Mouse (Mus musculus) cerebellum, adult 2 months (tissue): ENCODE measurements around the gene Tmem233.

Source experiments
- CTCF ChIP-seq: fragments of 200-500 bp; IDR thresholded peaks from 2 replicates; pipeline ENCODE4 v1.5.1; 2011; ENCODE audit warnings: low read depth, mild to moderate bottlenecking, control low read depth, low read length, moderate library complexity, borderline replicate concordance; ENCODE audit not compliant: insufficient read depth
- POLR2A ChIP-seq: fragments of 200-500 bp; IDR thresholded peaks from 2 replicates; pipeline ENCODE4 v1.6.1; 2011; ENCODE audit warnings: low read length, control low read depth, borderline replicate concordance; ENCODE audit not compliant: insufficient read depth

DNA sequence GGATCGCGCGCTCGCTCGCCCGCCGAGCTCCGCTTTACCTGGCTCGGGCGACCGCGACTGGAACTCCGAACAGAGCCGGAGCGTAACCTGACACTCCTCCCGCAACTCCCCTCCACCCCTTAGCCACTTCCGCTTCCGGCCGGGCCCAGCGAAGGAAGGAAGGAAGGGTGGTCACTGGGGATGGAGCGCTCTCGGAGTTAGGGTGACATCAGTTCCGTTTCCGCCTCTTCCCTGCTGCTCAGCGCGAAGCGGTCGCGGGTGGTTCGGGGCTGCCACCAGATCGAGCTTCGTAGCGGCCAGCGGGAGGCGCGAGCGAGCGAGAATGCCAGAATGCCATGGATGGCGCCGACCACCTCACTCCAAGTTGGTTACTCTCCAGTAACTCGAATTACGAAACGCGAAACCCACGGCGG, 58.7 kb downstream of the Tmem233 start, which contains the start of gene Prkab1:
- TF ChIP-seq CTCF = peak; percentile 19; the same call in 1 of the 2 replicates
- peak; percentile 91 for TF ChIP-seq POLR2A
